Mouse (Mus musculus) heart, embryonic 14.5 days (tissue): ENCODE data around the gene Khk. TPM values are rescaled to one million over a fixed set of nuclear protein-coding genes. Genes with fewer than 3 reads are reported as not detected.
A peak's percentile ranks its signal among the peaks of the same experiment; 100 is the strongest.

Experiments
- ATAC-seq: fragments of 200-750 bp; cut with Nextera tagmentation; 2 replicates; pipeline ENCODE4 v1.8.0; 2017; ENCODE audit warnings: low read depth, moderate TSS enrichment; ENCODE audit not compliant: insufficient number of reproducible peaks, insufficient read depth, low FRiP score
- H3K27ac ChIP-seq, 2 experiments: fragments of 200-500 bp in 1 of 2; fragments of 300-500 bp in 1 of 2; sonication (generic) in 1 of 2; replicated peaks in 1 of 2; 2 replicates each; pipeline ENCODE4 v1.5.1; 2012 to 2014; ENCODE audit warnings: low read depth in 2 of 2, low read length in 2 of 2, control low read depth in 1 of 2, mild to moderate bottlenecking in 1 of 2, mixed read lengths in 1 of 2; ENCODE audit not compliant: control insufficient read depth in 1 of 2, insufficient read depth in 1 of 2
- H3K27me3 ChIP-seq: fragments of 300-500 bp; sonication (generic); 2 replicates; pipeline ENCODE4 v1.6.1; 2014; ENCODE audit warnings: mild to moderate bottlenecking, low read length, control low read depth; ENCODE audit not compliant: control insufficient read depth, insufficient read depth
- H3K36me3 ChIP-seq: fragments of 300-500 bp; sonication (generic); 2 replicates; pipeline ENCODE4 v1.6.1; 2014; ENCODE audit warnings: mild to moderate bottlenecking, control low read depth, low read length, mixed read lengths; ENCODE audit not compliant: control insufficient read depth, insufficient read depth
- H3K4me1 ChIP-seq, 2 experiments: fragments of 200-500 bp in 1 of 2; fragments of 300-500 bp in 1 of 2; sonication (generic) in 1 of 2; 2 replicates each; pipeline ENCODE4 v1.6.1; 2012 to 2014; ENCODE audit warnings: low read length in 2 of 2, control low read depth in 1 of 2, mixed read lengths in 1 of 2; ENCODE audit not compliant: control insufficient read depth in 2 of 2, insufficient read depth in 2 of 2
- H3K4me2 ChIP-seq: fragments of 300-500 bp; sonication (generic); 2 replicates; pipeline ENCODE4 v1.6.1; 2014; ENCODE audit warnings: mild to moderate bottlenecking, low read length
- H3K4me3 ChIP-seq, 2 experiments: fragments of 200-500 bp in 1 of 2; fragments of 300-500 bp in 1 of 2; sonication (generic) in 1 of 2; 2 replicates each; pipeline ENCODE4 v1.5.1; 2012 to 2014; ENCODE audit warnings: low read length in 2 of 2, mild to moderate bottlenecking in 2 of 2, control low read depth in 1 of 2, low read depth in 1 of 2, moderate library complexity in 1 of 2; ENCODE audit not compliant: control insufficient read depth in 1 of 2, insufficient read depth in 1 of 2
- H3K9ac ChIP-seq: fragments of 300-500 bp; sonication (generic); 2 replicates; pipeline ENCODE4 v1.6.1; 2014; ENCODE audit warnings: mild to moderate bottlenecking, low read length
- H3K9me3 ChIP-seq: fragments of 300-500 bp; sonication (generic); 2 replicates; pipeline ENCODE4 v1.6.1; 2016; ENCODE audit warnings: low read length, control low read depth; ENCODE audit not compliant: control insufficient read depth
- WGBS: fragments of 180-500 bp; shearing (Covaris S2); extraction: QIAGEN DNeasy Blood & Tissue Kit; methylation state at CpG from one replicate; pipeline ENCODE4 v1.1.7; 2014; 5-methylcytosine and 5-hydroxymethylcytosine counted together
- polyA plus RNA-seq: library from polyadenylated mRNA; unstranded; fragments of >200 nt; fragmentation: Nextera tagmentation; extraction: Ambion mirVana; gene quantifications from 2 replicates; pipeline ENCODE4 v1.2.1, GENCODE M21; 2014

Khk gene
- polyA plus RNA-seq, 1 experiment from 2014 or later, result 12.1 TPM

DNA sequence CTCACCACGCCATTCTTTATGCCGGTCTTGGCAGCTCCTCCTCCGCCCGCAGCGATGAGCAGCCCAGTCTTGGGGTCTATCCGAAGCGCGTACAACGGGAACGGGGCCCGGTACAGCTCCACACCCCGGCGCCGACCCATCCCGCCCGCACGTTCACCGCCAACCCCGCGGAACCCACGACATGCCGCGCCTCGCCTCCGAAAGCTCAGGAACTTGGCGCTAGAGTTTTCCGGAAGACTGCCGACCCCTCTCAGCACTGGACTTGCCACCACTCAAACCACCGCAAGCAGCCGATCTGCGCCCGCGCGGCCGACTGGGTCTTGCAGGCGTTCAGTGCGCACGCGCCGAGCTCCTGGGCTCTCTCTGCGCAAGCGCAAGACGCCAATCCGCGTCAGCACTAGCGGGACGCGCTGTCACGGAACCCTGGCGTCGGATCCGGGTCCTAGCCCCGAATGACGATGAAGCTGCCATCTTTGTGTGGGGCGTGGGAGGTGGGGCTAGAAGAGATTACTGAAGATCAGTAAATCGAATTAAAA, 38.8 kb downstream of the Khk start, which contains the start of gene Preb:
Gene Preb, minus strand, starts transcription at position 396 of the 536 bp plus-strand sequence.
- Histone ChIP-seq H3K4me1 (peaks cover 6 to 18% of the 10 kb centered on the region in 2 experiments), H3K36me3 (peaks cover 28% of the 10 kb centered on the region), H3K27me3 (no peaks in the 10 kb centered on the region), H3K9me3 (no peaks in the 10 kb centered on the region), H3K4me2 (peak within 1 kb of the TSS; percentile 93), H3K27ac (peak within 1 kb of the TSS; percentile 84 to 86), H3K9ac (peak within 1 kb of the TSS; percentile 94), H3K4me3 (peak within 1 kb of the TSS; percentile 84 to 86)
- WGBS, result under 1% methylated on average over 56 of the region's 56 CpGs
- peak; percentile 94 for ATAC-seq

GRCm38 (mm10) chr5:30960814-30961213, 39.6 kb downstream of the Khk start:
- no peak for ATAC-seq
- H3K27me3 ChIP-seq, result no peaks in the 10 kb centered on the region
- 0 out of 4 replicates have a peak overlapping the region, but pooled peaks of 1 of the 2 experiments have one; percentile 30 for H3K27ac ChIP-seq
- peak overlapping the region; percentile 93 for H3K4me2 ChIP-seq
- H3K4me1 ChIP-seq, result peaks cover 6 to 18% of the 10 kb centered on the region in 2 experiments
- no peak overlapping the region for H3K9ac ChIP-seq
- WGBS, result 87% methylated on average over 2 of the region's 2 CpGs
- H3K9me3 ChIP-seq, result no peaks in the 10 kb centered on the region
- H3K4me3 ChIP-seq, result peak overlapping the region in 1 of 2 experiments; percentile 86; a peak in 1 of 4 replicates
- H3K36me3 ChIP-seq, result peaks cover 20% of the 10 kb centered on the region

GRCm38 (mm10) chr5:30961545-30962505, 40.6 kb downstream of the Khk start:
- no peaks in the 10 kb centered on the region for H3K9me3 ChIP-seq
- H3K4me1 ChIP-seq, result peaks cover 6 to 18% of the 10 kb centered on the region in 2 experiments
- ATAC-seq, result no peak
- H3K9ac ChIP-seq, result no peak overlapping the region
- WGBS, result 47% methylated on average over 10 of the region's 10 CpGs
- H3K4me2 ChIP-seq, result no peak overlapping the region
- no peaks in the 10 kb centered on the region for H3K27me3 ChIP-seq
- peaks cover 16% of the 10 kb centered on the region for H3K36me3 ChIP-seq
- no peak overlapping the region for H3K4me3 ChIP-seq
- H3K27ac ChIP-seq, result no peak overlapping the region

DNA sequence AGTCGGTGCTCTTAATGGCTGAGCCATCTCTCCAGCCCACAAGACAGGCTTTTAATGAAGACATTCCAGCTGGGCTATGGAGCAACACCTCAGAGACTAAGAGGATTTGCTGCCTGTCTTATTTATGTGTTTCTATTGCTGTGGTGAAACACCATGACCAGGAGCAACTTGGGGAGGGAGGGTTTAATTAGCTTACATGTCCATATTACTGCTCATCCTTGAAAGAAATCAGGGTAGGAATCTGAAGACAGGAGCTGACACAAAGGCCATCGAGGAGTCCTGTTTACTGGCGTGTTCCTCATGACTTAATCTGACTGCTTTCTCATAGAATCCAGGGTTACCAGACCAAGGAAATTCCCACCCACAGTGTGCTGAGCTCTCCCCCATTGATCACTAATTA, 42.7 kb downstream of the Khk start:
- WGBS, result 71% methylated on average over 3 of the region's 3 CpGs
- H3K27me3 ChIP-seq, result no peaks in the 10 kb centered on the region
- no peaks in the 10 kb centered on the region for H3K9me3 ChIP-seq
- no peak overlapping the region for H3K4me2 ChIP-seq
- H3K36me3 ChIP-seq, result peaks cover under 1% of the 10 kb centered on the region; the same call in 1 of the 2 replicates
- no peak overlapping the region for H3K27ac ChIP-seq
- ATAC-seq, result no peak
- no peak overlapping the region for H3K4me3 ChIP-seq
- peaks cover 4 to 7% of the 10 kb centered on the region in 2 experiments for H3K4me1 ChIP-seq
- H3K9ac ChIP-seq, result no peak overlapping the region

DNA sequence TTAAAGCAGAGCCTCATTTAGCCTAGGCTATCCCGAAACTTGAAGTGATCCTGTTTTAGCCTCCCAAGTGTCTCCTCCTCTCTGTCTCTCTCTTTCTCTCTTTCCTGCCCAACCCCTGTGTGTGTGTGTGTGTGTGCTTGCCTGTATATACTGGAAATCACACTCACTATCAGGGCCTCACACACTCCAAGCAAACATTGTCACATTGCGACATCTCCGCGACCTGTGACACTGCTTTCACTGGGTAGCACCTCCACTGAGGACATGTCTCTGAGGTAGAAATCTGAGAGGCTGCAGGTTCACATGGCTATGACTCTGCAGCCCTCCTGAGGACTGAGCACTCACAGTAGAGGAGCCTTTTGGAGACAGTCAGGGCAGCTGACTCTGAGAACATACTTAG, 45.0 kb downstream of the Khk start:
- Histone ChIP-seq H3K9me3 (no peaks in the 10 kb centered on the region), H3K4me1 (no peaks in the 10 kb centered on the region), H3K4me3 (no peak overlapping the region), H3K4me2 (no peak overlapping the region), H3K27me3 (no peaks in the 10 kb centered on the region), H3K27ac (no peak overlapping the region), H3K36me3 (no peaks in the 10 kb centered on the region), H3K9ac (no peak overlapping the region)
- ATAC-seq, result no peak
- 85% methylated on average over 4 of the region's 4 CpGs for WGBS

DNA sequence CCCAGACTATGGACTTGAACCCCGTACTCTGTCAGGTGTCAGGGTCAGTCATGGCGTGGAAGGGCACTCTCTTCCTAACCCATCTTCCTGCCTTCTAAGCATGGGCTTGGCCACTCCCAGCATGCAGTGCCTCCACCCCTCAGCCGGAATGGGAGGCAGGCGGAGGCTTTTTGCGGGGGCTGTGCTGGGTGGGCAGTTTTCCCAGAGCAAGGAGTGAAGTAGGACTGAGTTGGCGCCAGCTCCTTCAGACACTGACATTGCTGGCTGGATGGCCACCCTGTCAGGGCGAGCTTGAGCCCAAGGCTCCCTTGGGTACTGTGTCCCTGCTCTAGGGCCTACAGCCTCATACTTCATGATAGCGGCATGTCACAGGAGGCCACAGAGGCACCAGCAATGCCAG, 47.2 kb downstream of the Khk start, which contains the start of gene Tcf23:
Gene Tcf23, plus strand, starts transcription at position 247 of the 400 bp plus-strand sequence.
- no peak within 1 kb of the TSS for H3K27ac ChIP-seq
- no peak within 1 kb of the TSS for H3K4me3 ChIP-seq
- H3K9ac ChIP-seq, result no peak within 1 kb of the TSS
- no peak within 1 kb of the TSS for H3K4me2 ChIP-seq
- 48% methylated on average over 8 of the region's 8 CpGs for WGBS
- H3K9me3 ChIP-seq, result no peaks in the 10 kb centered on the region
- no peaks in the 10 kb centered on the region for H3K36me3 ChIP-seq
- H3K27me3 ChIP-seq, result no peaks in the 10 kb centered on the region
- no peaks in the 10 kb centered on the region for H3K4me1 ChIP-seq
- 0 out of 2 replicates have a peak, but pooled peaks have one; percentile 4 for ATAC-seq

DNA sequence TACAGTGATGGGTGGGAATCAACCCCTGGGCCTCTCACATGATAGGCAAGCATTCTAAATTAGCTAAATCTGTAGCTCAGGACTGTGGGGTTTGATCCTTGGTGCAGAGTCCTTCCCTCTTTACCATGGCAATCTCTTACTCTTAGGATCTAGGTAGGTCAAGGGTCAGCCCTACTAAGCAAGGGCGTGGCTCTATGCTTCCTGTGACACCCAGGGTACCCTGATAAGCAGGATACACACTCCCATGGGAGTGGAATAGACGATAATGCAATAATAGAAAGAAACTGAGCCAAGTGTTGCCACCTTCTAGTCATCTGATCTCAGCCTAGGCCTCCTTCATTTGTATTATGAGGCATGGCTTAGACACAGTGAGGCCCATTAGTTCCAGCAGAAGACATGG, 48.2 kb downstream of the Khk start:
- Histone ChIP-seq H3K27me3 (no peaks in the 10 kb centered on the region), H3K27ac (no peak overlapping the region), H3K4me1 (no peaks in the 10 kb centered on the region), H3K36me3 (no peaks in the 10 kb centered on the region), H3K9me3 (no peaks in the 10 kb centered on the region), H3K4me2 (no peak overlapping the region), H3K9ac (no peak overlapping the region), H3K4me3 (no peak overlapping the region)
- 63% methylated on average over 2 of the region's 2 CpGs for WGBS
- ATAC-seq, result no peak
